Mouse (Mus musculus) heart, embryonic 16.5 days (tissue): ENCODE measurements at regions not wholly inside any gene's neighbourhood (a gene's known extent, or its start where the extent isn't known, plus 50 kb on each side); places are given as distances from the start of the nearest gene placed in this dataset.

Source experiments
- ATAC-seq: fragments of 200-750 bp; cut with Nextera tagmentation; replicated peaks from 2 replicates; pipeline ENCODE4 v1.8.0; 2017; ENCODE audit warnings: moderate number of reproducible peaks; ENCODE audit not compliant: insufficient read depth, low FRiP score; ENCODE audit errors: extremely low read depth
- H3K27ac ChIP-seq: fragments of 300-500 bp; sonication (generic); 2 replicates; pipeline ENCODE4 v1.5.1; 2014; ENCODE audit warnings: mild to moderate bottlenecking, low read length, control low read depth, moderate library complexity
- H3K27me3 ChIP-seq: fragments of 300-500 bp; sonication (generic); 2 replicates; pipeline ENCODE4 v1.6.1; 2014; ENCODE audit warnings: low read length, mixed read lengths; ENCODE audit not compliant: control insufficient read depth, insufficient read depth
- H3K36me3 ChIP-seq: fragments of 300-500 bp; sonication (generic); 2 replicates; pipeline ENCODE4 v1.6.1; 2014; ENCODE audit not compliant: control insufficient read depth, insufficient read depth
- H3K4me1 ChIP-seq: fragments of 300-500 bp; sonication (generic); 2 replicates; pipeline ENCODE4 v1.6.1; 2014; ENCODE audit warnings: low read length, mixed read lengths; ENCODE audit not compliant: control insufficient read depth, insufficient read depth
- H3K4me2 ChIP-seq: fragments of 300-500 bp; sonication (generic); 2 replicates; pipeline ENCODE4 v1.6.1; 2014; ENCODE audit warnings: low read depth, mild to moderate bottlenecking, control low read depth, low read length
- H3K4me3 ChIP-seq: fragments of 300-500 bp; sonication (generic); 2 replicates; pipeline ENCODE4 v1.5.1; 2014; ENCODE audit warnings: mild to moderate bottlenecking, control low read depth, low read length
- H3K9ac ChIP-seq: fragments of 300-500 bp; sonication (generic); 2 replicates; pipeline ENCODE4 v1.6.1; 2014; ENCODE audit warnings: low read length, control low read depth
- H3K9me3 ChIP-seq: fragments of 300-500 bp; sonication (generic); replicated peaks from 2 replicates; pipeline ENCODE4 v1.6.1; 2016; ENCODE audit warnings: low read length; ENCODE audit not compliant: control insufficient read depth
- WGBS: fragments of 180-500 bp; shearing (Covaris S2); extraction: QIAGEN DNeasy Blood & Tissue Kit; methylation state at CpG from one replicate; pipeline ENCODE4 v1.1.7; 2014; 5-methylcytosine and 5-hydroxymethylcytosine counted together

DNA sequence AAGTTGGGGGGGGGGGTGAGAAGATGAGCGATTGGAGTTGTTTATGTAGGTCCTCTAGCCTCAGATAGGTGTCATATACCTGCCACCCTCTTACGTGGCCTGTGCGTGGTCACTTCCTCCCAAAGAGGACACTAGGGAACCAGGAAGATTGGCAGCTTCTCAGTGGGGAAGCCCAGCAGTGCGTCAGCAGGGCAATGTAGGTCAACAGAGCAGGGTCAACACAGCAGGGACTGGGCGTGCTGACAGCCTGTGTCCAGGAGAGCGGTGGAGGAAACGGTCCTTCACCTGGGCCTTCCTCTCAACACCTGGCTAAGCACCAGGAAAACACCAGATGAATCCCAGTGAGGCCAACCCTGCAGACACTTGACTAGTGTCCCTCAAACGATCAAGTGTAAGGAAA, 122.4 kb upstream of the Dio3 start:
- Histone ChIP-seq H3K4me2 (no peak overlapping the region), H3K9me3 (no peaks in the 10 kb centered on the region), H3K9ac (no peak overlapping the region), H3K27me3 (no peaks in the 10 kb centered on the region), H3K4me1 (no peaks in the 10 kb centered on the region), H3K36me3 (no peaks in the 10 kb centered on the region), H3K4me3 (no peak overlapping the region), H3K27ac (no peak overlapping the region)
- no peak for ATAC-seq
- WGBS = 34% methylated on average over 8 of the region's 8 CpGs

GRCm38 (mm10) chr12:110157998-110158747, 120.7 kb upstream of the Dio3 start:
- no peak overlapping the region for H3K4me3 ChIP-seq
- H3K36me3 ChIP-seq = no peaks in the 10 kb centered on the region
- no peaks in the 10 kb centered on the region for H3K27me3 ChIP-seq
- H3K9me3 ChIP-seq = no peaks in the 10 kb centered on the region
- no peaks in the 10 kb centered on the region for H3K4me1 ChIP-seq
- no peak for ATAC-seq
- no peak overlapping the region for H3K9ac ChIP-seq
- H3K4me2 ChIP-seq = no peak overlapping the region
- H3K27ac ChIP-seq = no peak overlapping the region
- 75% methylated on average over 16 of the region's 16 CpGs for WGBS

- no peak for ATAC-seq
- Histone ChIP-seq H3K27ac (no peak overlapping the region), H3K4me2 (no peak overlapping the region), H3K9ac (no peak overlapping the region), H3K4me1 (no peaks in the 10 kb centered on the region), H3K4me3 (no peak overlapping the region), H3K9me3 (no peaks in the 10 kb centered on the region), H3K36me3 (no peaks in the 10 kb centered on the region), H3K27me3 (no peaks in the 10 kb centered on the region)
- WGBS = 76% methylated on average over 4 of the region's 4 CpGs
These were observed 117.6 kb upstream of the Dio3 start for GRCm38 (mm10) chr12:110161306-110161705.

DNA sequence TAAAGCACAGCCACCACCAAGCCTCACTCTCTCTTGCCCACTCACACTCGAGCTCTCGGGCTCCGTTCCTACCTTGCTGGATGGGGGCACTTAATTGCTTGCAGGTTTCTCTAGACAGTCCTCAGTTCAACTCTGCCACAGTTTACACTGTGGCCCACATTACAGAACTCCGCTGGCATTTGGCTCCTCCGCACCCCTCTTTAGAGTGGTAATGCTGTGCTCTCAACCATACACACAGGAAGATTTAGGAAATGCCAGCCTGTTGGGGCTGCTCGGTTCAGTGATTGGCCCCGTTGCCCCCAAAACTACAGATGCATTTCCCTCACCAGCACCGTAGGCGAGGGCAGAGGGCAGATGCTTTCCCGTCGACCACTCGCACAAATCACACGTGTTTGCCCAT, 113.4 kb upstream of the Dio3 start:
- no peak overlapping the region for H3K9ac ChIP-seq
- H3K27ac ChIP-seq = no peak overlapping the region
- H3K9me3 ChIP-seq = no peaks in the 10 kb centered on the region
- no peak overlapping the region for H3K4me3 ChIP-seq
- H3K4me1 ChIP-seq = no peaks in the 10 kb centered on the region
- no peaks in the 10 kb centered on the region for H3K36me3 ChIP-seq
- no peak overlapping the region for H3K4me2 ChIP-seq
- no peaks in the 10 kb centered on the region for H3K27me3 ChIP-seq
- 84% methylated on average over 13 of the region's 13 CpGs for WGBS
- ATAC-seq = no peak

DNA sequence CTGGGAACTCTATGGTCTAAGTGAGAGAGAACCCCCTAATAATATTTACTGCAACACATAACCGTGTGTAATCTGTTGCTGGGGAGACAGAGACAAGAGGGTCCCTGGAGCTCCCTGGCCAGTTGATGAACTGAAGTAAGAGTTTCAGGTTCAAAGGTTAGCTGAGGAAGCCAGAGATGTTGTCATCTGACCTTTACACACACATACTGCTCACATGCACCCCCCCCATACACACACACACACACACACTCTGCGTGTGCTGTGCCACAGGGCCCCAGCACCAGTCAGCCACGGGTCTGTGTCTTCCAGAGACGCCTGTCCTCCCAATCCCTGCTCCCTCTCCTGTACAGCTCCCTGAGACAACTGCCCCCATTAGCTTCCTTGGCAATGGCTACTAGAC, 110.5 kb upstream of the Dio3 start:
- H3K27ac ChIP-seq = no peak overlapping the region

DNA sequence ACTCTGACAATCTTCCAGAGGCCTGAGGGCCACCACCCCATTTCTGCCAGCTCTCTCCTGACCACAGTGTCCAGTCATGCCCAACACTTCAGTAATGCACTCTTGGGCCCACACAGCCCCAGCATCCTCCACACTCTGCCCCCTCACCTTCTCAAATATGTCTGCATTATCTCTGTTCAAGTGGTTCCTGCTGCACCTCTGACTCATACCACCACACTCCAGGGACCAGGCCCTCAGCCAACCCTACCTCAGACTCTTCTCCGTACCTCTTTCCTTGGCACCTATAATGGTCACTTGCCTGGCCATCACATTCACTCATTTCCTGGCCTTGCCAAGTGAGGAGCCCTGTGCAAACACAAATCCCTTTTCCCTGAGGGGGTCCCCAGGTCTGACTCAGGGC, 109.6 kb upstream of the Dio3 start:
- Histone ChIP-seq H3K4me3 (no peak overlapping the region), H3K9ac (no peak overlapping the region), H3K36me3 (no peaks in the 10 kb centered on the region), H3K9me3 (no peaks in the 10 kb centered on the region), H3K4me2 (no peak overlapping the region), H3K27ac (no peak overlapping the region), H3K4me1 (no peaks in the 10 kb centered on the region), H3K27me3 (0 out of 2 replicates have a peak, but pooled peaks cover 3% of the 10 kb centered on the region)
- WGBS = 73% methylated on average over 1 of the region's 1 CpGs
- no peak for ATAC-seq

More for the DNA sequence above, 110.5 kb upstream of the Dio3 start:
- H3K9me3 ChIP-seq = no peaks in the 10 kb centered on the region
- H3K4me1 ChIP-seq = no peaks in the 10 kb centered on the region
- WGBS = 68% methylated on average over 4 of the region's 4 CpGs
- H3K4me2 ChIP-seq = no peak overlapping the region
- H3K9ac ChIP-seq = no peak overlapping the region
- H3K4me3 ChIP-seq = no peak overlapping the region
- 0 out of 2 replicates have a peak, but pooled peaks cover 3% of the 10 kb centered on the region for H3K27me3 ChIP-seq
- ATAC-seq = no peak
- H3K36me3 ChIP-seq = no peaks in the 10 kb centered on the region

DNA sequence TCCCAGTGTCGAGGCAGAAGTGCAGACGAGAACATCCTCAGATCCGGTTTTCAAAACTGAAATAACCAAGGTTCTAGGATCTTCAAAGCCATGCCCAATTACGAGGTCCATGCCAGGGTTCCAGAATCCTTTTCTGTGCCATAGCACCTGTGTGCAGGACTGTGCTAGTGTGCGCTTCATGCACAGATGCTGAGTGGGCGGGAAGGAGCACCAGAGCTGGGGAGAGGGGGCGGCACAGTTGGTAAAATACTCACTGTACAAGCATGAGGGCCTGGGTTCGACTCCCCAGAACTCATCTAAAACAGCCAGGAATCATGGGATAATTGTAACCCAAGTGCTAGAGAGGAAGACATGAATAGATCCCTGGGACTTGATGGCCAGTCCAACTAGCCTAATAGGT, 108.4 kb upstream of the Dio3 start:
- 0 out of 2 replicates have a peak, but pooled peaks cover 3% of the 10 kb centered on the region for H3K27me3 ChIP-seq

GRCm38 (mm10) chr12:110177826-110178225, 101.0 kb upstream of the Dio3 start:
- no peak for ATAC-seq
- 89% methylated on average over 2 of the region's 2 CpGs for WGBS
- Histone ChIP-seq H3K36me3 (no peaks in the 10 kb centered on the region), H3K9me3 (peaks cover 4% of the 10 kb centered on the region; the same call in 1 of the 2 replicates), H3K9ac (no peak overlapping the region), H3K4me3 (no peak overlapping the region), H3K27me3 (no peaks in the 10 kb centered on the region), H3K4me2 (no peak overlapping the region), H3K27ac (no peak overlapping the region), H3K4me1 (no peaks in the 10 kb centered on the region)

More for the DNA sequence above, 108.4 kb upstream of the Dio3 start:
- Histone ChIP-seq H3K36me3 (no peaks in the 10 kb centered on the region), H3K4me2 (no peak overlapping the region), H3K27ac (no peak overlapping the region), H3K9me3 (no peaks in the 10 kb centered on the region), H3K4me1 (no peaks in the 10 kb centered on the region), H3K9ac (no peak overlapping the region), H3K4me3 (no peak overlapping the region)
- 85% methylated on average over 8 of the region's 8 CpGs for WGBS
- ATAC-seq = no peak

DNA sequence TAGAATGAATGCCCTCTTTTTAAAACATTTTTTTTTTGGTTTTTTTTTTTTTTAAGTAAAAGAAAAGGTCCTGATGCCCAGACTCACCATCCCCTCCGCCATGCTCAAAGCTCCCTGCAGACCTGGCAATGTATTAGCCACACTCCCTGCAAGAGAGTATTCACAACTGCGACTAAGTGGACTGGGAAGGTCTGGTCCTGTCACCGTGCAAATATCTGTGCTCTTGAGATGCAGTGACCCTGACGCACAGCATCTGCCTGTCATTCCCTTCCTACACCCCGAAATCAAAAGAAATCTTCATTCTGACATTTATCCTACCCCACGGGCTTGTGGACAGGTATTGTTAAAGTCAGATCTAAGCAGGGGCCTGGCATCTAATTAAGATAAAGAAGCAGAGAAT, 95.4 kb upstream of the Dio3 start:
- H3K27me3 ChIP-seq = peaks cover 46% of the 10 kb centered on the region
- no peak for ATAC-seq
- no peaks in the 10 kb centered on the region for H3K36me3 ChIP-seq

More for the DNA sequence above, 95.4 kb upstream of the Dio3 start:
- no peak overlapping the region for H3K9ac ChIP-seq
- H3K9me3 ChIP-seq = peaks cover 4% of the 10 kb centered on the region; the same call in 1 of the 2 replicates
- H3K4me2 ChIP-seq = no peak overlapping the region
- H3K4me1 ChIP-seq = no peaks in the 10 kb centered on the region
- no peak overlapping the region for H3K27ac ChIP-seq
- H3K4me3 ChIP-seq = no peak overlapping the region
- WGBS = 43% methylated on average over 6 of the region's 6 CpGs
